Mouse (Mus musculus): ENCODE results near the gene Tmem174. TPM values are rescaled to one million over a fixed set of nuclear protein-coding genes. Genes with fewer than 3 reads are reported as not detected.

The Tmem174 gene
- total RNA-seq, 1 experiment from 2014 or later = not detected

Other genes starting within 250 kb of the Tmem174 start
- gene Gm10320, start 145.4 kb downstream of the Tmem174 start, total RNA-seq (2021) = not detected in 2 replicates
- 1.2 and 1.5 TPM in 2 replicates for gene Tmem171, start 57.4 kb upstream of the Tmem174 start, total RNA-seq (2021)
- gene Fcho2, start 178.0 kb upstream of the Tmem174 start, total RNA-seq (2021) = 47.5 and 55.1 TPM in 2 replicates